Mouse (Mus musculus) midbrain, postnatal 0 days (tissue): Measurements from ENCODE around the gene Ica1. TPM values are rescaled to one million over a fixed set of nuclear protein-coding genes. Genes with fewer than 3 reads are reported as not detected.

ENCODE experiments used
- ATAC-seq: fragments of 200-750 bp; cut with Nextera tagmentation; 2 replicates; pipeline ENCODE4 v1.8.0; 2017; ENCODE audit warnings: moderate number of reproducible peaks, mild to moderate bottlenecking, moderate TSS enrichment, moderate library complexity; ENCODE audit not compliant: low FRiP score
- DNase-seq: peaks from one replicate; pipeline ENCODE4 v3.0.0-alpha.2; 2015; ENCODE audit warnings: low spot score
- H3K27ac ChIP-seq: fragments of 300-500 bp; sonication (generic); 2 replicates; pipeline ENCODE4 v1.5.1; 2014; ENCODE audit warnings: low read depth, mild to moderate bottlenecking, low read length, mixed read lengths
- H3K27me3 ChIP-seq: fragments of 300-500 bp; sonication (generic); 2 replicates; pipeline ENCODE4 v1.6.1; 2014; ENCODE audit warnings: low read length, control low read depth, mixed read lengths; ENCODE audit not compliant: insufficient read depth
- H3K36me3 ChIP-seq: fragments of 300-500 bp; sonication (generic); 2 replicates; pipeline ENCODE4 v1.6.1; 2014; ENCODE audit warnings: low read length, control low read depth, mixed read lengths; ENCODE audit not compliant: insufficient read depth
- H3K4me1 ChIP-seq: fragments of 300-500 bp; sonication (generic); 2 replicates; pipeline ENCODE4 v1.6.1; 2014; ENCODE audit warnings: mild to moderate bottlenecking, control low read depth, antibody characterized with exemption, low read length, mixed read lengths; ENCODE audit not compliant: insufficient read depth
- H3K4me2 ChIP-seq: fragments of 300-500 bp; sonication (generic); 2 replicates; pipeline ENCODE4 v1.6.1; 2014; ENCODE audit warnings: low read depth, mild to moderate bottlenecking, low read length, mixed read lengths; ENCODE audit not compliant: poor library complexity, severe bottlenecking
- H3K4me3 ChIP-seq: fragments of 300-500 bp; sonication (generic); 2 replicates; pipeline ENCODE4 v1.5.1; 2014; ENCODE audit warnings: low read depth, mild to moderate bottlenecking, low read length, moderate library complexity
- H3K9ac ChIP-seq: fragments of 300-500 bp; sonication (generic); replicated peaks from 2 replicates; pipeline ENCODE4 v1.6.1; 2014; ENCODE audit warnings: mild to moderate bottlenecking, low read length, moderate library complexity, mixed read lengths; ENCODE audit not compliant: poor library complexity, severe bottlenecking
- H3K9me3 ChIP-seq: fragments of 300-500 bp; sonication (generic); 2 replicates; pipeline ENCODE4 v1.6.1; 2016; ENCODE audit warnings: low read length, control low read depth
- CTCF ChIP-seq: IDR thresholded peaks from 2 replicates; pipeline ENCODE4 v1.5.1; 2016; ENCODE audit warnings: antibody characterized with exemption, mild to moderate bottlenecking
- WGBS: fragments of 180-500 bp; shearing (Covaris S2); extraction: QIAGEN DNeasy Blood & Tissue Kit; methylation state at CpG from one replicate; pipeline ENCODE4 v1.1.7; 2014; 5-methylcytosine and 5-hydroxymethylcytosine counted together
- polyA plus RNA-seq: library from polyadenylated mRNA; unstranded; fragments of >200 nt; fragmentation: Nextera tagmentation; extraction: Ambion mirVana; gene quantifications from 2 replicates; pipeline ENCODE4 v1.2.1, GENCODE M21; 2015
- total RNA-seq: library from RNA; depleted of rRNA; stranded (reverse); fragments of >200 nt; gene quantifications from 2 replicates; pipeline ENCODE4 v1.2.3, GENCODE M21; 2014

The Ica1 gene
- total and polyA plus RNA-seq, 2 experiments from 2014 or later = 57.4 to 98.7 TPM

DNA sequence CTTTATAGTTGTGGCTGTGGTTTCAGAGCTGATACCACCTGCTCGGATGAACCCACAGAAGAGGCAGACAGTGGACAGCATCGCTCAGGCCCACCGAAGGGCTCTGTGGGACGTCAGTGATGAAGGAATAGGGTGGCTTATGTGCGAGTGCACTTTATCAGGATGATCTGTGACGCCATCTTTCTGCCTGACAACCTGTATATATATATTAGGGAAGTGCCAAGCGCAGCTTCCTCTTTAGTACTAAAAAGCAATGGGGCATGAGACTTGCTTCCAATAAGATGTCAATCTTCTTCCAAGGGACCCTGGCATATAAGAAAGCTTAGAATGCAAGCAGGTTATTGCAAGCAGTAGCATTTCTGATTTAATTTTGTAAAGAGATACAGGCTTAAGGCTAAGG, 127.9 kb downstream of the Ica1 start:
- TF ChIP-seq CTCF = no peak
- H3K4me3 ChIP-seq = no peak overlapping the region
- no peaks in the 10 kb centered on the region for H3K9me3 ChIP-seq
- WGBS = 91% methylated on average over 7 of the region's 7 CpGs
- H3K9ac ChIP-seq = no peak overlapping the region
- H3K27ac ChIP-seq = no peak overlapping the region
- H3K27me3 ChIP-seq = no peaks in the 10 kb centered on the region
- ATAC-seq (no peak), DNase-seq (no peak)
- H3K4me1 ChIP-seq = no peaks in the 10 kb centered on the region
- peaks cover 15% of the 10 kb centered on the region for H3K36me3 ChIP-seq
- no peak overlapping the region for H3K4me2 ChIP-seq

DNA sequence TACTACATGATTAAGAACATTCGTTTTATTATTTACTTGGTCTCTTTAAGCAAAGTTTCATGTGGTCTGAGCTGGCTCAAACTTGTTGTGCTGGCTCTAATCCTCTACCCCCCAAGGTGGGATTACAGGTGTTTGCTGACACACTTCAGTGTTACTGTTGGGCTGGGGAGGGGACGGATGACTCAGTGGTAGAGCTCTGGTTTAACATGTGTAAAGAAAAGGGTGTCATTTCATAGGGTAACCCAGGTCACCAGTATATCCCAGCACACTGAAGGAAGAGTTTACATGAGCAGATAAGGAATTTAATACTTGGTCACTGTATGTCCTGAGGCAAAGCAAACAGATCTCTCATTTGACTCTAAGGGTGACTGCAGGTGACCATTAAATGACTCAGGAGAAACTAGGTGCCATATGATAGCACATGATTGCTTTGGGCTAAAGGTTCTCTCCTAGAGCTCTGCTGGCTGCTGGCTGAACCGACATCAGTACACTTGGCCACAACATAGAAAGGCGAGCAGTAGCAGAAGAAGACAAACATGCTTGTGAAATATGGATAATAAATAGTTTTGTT, 128.9 kb downstream of the Ica1 start:
- Histone ChIP-seq H3K9me3 (no peaks in the 10 kb centered on the region), H3K4me1 (no peaks in the 10 kb centered on the region), H3K9ac (no peak overlapping the region), H3K36me3 (peaks cover 10% of the 10 kb centered on the region), H3K4me3 (no peak overlapping the region), H3K27ac (no peak overlapping the region), H3K4me2 (no peak overlapping the region), H3K27me3 (no peaks in the 10 kb centered on the region)
- DNase-seq = no peak
- no peak for TF ChIP-seq CTCF
- ATAC-seq = no peak
- WGBS = 61% methylated on average over 4 of the region's 4 CpGs

DNA sequence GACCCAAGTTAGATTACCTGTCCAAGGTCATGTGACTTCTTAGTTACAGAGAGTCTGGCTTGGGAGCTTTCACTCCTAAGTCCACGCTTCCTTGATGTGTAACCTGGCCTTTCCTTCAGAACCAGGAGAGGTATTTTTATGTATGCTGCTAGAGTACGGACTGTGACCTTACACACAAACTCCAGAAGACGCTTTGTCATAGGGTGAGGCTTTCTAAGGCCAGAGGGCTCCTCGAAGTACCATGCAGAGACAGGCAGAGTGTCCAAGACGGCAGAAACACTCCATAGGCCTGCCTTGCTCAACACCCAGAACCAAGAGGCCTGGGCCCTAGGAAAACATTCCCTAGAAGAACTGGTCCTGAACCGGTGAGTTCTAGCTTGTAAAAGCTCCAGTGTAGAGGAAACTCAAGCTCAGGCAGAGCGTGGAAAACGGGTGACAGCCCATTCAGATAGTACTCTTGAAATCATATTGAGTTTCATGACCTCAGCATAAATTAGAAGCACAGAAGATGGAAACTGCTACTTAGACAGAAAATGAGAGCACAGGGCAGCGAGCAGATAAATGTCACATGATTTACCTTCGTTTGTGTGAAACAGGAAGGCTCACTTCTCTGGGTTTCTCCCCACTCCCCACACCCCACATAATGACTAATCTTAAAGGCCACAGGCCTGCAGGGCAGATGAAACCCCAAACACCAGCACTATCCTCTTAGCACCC, 129.9 kb downstream of the Ica1 start:
- 77% methylated on average over 10 of the region's 10 CpGs for WGBS
- no peak for TF ChIP-seq CTCF
- Histone ChIP-seq H3K36me3 (peaks cover 8% of the 10 kb centered on the region), H3K27me3 (no peaks in the 10 kb centered on the region), H3K27ac (no peak overlapping the region), H3K4me2 (no peak overlapping the region), H3K9me3 (no peaks in the 10 kb centered on the region), H3K4me1 (no peaks in the 10 kb centered on the region), H3K9ac (no peak overlapping the region), H3K4me3 (no peak overlapping the region)
- no peak for ATAC-seq
- DNase-seq = no peak

DNA sequence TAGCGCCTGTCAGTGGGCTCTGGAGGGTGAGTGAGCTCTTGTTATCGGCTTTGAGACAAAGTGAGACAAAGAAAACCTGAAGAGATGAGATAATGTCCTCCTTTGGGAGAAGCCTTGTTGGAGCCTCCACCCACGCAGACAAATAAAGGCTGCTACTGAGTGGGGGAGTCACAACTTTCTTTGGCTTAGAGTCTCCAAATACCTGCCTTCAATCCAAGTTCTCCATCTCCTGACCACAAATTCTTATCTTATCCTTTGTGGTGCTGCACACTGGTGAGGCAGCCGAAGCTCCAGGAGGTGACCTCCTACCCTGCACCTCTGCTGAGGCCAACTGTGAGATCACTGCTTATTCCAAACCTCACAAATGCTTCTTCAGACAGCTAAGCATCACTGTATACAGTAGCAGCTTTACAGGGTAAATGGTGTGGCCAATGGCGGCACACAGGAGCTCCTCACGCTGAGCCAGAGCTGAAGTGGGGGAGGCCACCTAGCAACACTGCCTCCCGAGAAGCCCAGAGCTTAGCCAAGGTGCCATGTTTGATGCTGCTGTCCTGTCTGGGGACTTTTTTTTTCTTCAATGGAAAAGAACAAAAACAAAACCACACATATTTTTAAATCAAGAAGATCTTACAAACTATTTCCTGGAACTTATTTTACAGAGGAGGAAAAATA, 130.6 kb downstream of the Ica1 start:
- 84% methylated on average over 7 of the region's 7 CpGs for WGBS
- Histone ChIP-seq H3K4me2 (no peak overlapping the region), H3K9me3 (no peaks in the 10 kb centered on the region), H3K27me3 (no peaks in the 10 kb centered on the region), H3K4me3 (no peak overlapping the region), H3K9ac (no peak overlapping the region), H3K27ac (no peak overlapping the region), H3K4me1 (no peaks in the 10 kb centered on the region), H3K36me3 (peaks cover 8% of the 10 kb centered on the region)
- TF ChIP-seq CTCF = no peak
- DNase-seq (no peak), ATAC-seq (no peak)

DNA sequence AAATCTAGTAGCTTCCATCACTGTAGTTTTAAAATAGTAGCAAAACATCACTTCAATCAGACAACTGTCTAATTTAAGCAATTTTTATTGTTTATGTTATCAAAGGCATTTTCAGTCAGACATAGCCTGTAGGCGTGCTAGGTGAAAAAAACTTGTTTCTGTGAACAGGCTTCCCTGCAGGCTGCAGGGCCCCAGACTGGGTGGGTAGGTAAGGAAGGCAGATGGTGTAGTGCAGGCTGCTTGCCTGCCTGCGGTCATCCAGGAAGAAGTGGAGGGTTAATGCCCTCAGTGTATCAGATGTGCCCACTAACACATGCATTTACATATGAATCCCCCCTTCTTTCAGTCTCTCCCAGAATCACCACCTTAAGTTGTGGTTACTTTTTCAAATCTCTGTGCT, 132.6 kb downstream of the Ica1 start:
- peaks cover 8% of the 10 kb centered on the region for H3K36me3 ChIP-seq
- 50% methylated on average over 2 of the region's 2 CpGs for WGBS
- no peak for DNase-seq

DNA sequence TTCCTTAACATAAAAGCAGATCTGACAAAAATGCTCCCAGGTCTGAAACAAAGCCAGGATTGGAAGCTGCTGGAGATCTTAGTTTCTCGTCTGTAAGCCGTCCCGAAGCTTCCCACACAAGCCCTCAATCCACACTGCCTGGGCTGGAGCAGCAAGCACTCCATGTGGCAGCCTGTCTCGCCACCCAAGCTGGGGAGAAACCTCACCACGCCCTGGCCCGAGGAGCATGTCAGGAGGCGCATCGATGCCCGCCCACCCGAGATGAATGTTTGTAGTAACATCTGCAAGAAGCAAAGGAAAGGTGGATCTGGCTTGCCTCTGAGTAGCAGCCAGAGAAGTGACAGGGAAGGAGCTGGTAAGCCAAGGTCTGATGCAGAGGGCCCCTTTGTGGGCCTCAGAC, 133.6 kb downstream of the Ica1 start:
- no peaks in the 10 kb centered on the region for H3K27me3 ChIP-seq
- peaks cover 3% of the 10 kb centered on the region for H3K36me3 ChIP-seq
- H3K4me1 ChIP-seq = no peaks in the 10 kb centered on the region
- no peak for ATAC-seq
- 80% methylated on average over 10 of the region's 10 CpGs for WGBS
- H3K4me3 ChIP-seq = no peak overlapping the region
- no peak overlapping the region for H3K4me2 ChIP-seq
- no peaks in the 10 kb centered on the region for H3K9me3 ChIP-seq
- no peak for TF ChIP-seq CTCF
- H3K27ac ChIP-seq = no peak overlapping the region
- no peak overlapping the region for H3K9ac ChIP-seq
- DNase-seq = no peak

More for the DNA sequence above, 132.6 kb downstream of the Ica1 start:
- Histone ChIP-seq H3K27ac (no peak overlapping the region), H3K9me3 (no peaks in the 10 kb centered on the region), H3K4me2 (no peak overlapping the region), H3K9ac (no peak overlapping the region), H3K4me3 (no peak overlapping the region), H3K27me3 (no peaks in the 10 kb centered on the region), H3K4me1 (no peaks in the 10 kb centered on the region)
- no peak for TF ChIP-seq CTCF
- no peak for ATAC-seq
